Mouse (Mus musculus): ENCODE measurements at regions not wholly inside any gene's neighbourhood (a gene's known extent, or its start where the extent isn't known, plus 50 kb on each side); places are given as distances from the start of the nearest gene placed in this dataset.

DNA sequence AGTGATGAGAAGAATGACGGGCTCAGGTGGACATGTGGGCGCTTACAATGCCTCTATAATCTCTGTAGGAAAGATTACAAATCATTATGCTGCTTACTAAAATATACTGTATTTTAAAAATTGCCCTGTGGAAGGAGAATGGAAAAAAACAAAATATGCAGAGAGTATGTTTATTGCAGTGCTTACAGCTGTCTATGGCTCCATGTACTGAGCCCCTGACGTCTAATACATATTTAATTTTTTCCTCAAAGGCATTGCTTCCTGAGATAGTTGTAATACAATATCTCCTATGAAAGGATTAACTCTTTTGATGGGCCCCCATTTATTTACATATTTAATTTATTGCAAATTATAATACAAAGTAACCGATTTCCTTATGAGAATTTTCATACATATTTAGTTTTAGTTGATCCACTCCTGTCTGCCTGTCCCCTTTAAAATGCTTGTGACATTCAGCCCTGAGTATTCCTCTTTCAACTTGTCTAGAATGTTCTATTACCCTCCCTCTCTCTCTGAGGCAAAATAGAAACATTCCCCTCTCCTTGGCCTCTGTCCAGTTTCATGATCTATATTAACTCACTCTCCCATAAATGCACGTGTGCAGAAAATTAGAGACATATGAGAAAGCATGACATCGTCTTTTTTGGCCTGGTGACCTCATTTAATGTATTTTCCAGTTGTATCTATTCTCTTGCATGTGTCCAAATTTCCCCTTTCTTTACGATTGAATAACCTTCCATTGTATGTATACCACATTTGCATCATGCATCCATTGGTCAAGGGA is 273.1 kb upstream of the Mmadhc start:
- DNase-seq (ENCODE audit: inconsistent age in 2 of 2, low spot score in 1 of 2), result no peak

GRCm38 (mm10) chr2:50568777-50569501 is 272.3 kb upstream of the Mmadhc start:
- no peak for DNase-seq (ENCODE audit: inconsistent age in 2 of 2, low spot score in 1 of 2)

GRCm38 (mm10) chr2:50567542-50567941 is 270.9 kb upstream of the Mmadhc start:
- no peak for DNase-seq (ENCODE audit: inconsistent age in 2 of 2, low spot score in 1 of 2)

GRCm38 (mm10) chr2:50554031-50554430 is 257.4 kb upstream of the Mmadhc start:
- DNase-seq (ENCODE audit: inconsistent age in 2 of 2, low spot score in 1 of 2), result no peak

GRCm38 (mm10) chr2:50552437-50552836 is 255.8 kb upstream of the Mmadhc start:
- DNase-seq (ENCODE audit: inconsistent age in 2 of 2, low spot score in 1 of 2), result no peak

DNA sequence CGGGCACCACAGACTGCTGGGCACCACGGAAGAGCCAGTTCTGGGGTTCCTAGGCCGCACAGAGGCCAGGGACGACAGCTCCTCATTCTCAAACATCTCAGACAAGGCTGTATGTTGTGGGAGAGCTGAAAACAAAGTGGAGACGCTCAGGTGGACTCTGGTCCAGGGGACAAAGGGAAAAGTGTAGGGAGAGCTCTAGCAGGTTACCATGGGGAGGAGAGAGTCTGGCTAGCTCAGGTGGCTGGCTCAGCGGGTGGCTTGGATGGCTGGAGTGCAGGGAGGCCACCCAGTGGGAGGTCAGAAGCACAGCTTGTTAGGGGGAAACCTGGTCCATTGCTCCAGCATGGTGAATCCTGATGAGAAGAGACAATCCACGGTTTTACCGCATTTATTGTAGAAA is 253.3 kb upstream of the Mmadhc start:
- DNase-seq (ENCODE audit: inconsistent age in 2 of 2, low spot score in 1 of 2), result no peak

DNA sequence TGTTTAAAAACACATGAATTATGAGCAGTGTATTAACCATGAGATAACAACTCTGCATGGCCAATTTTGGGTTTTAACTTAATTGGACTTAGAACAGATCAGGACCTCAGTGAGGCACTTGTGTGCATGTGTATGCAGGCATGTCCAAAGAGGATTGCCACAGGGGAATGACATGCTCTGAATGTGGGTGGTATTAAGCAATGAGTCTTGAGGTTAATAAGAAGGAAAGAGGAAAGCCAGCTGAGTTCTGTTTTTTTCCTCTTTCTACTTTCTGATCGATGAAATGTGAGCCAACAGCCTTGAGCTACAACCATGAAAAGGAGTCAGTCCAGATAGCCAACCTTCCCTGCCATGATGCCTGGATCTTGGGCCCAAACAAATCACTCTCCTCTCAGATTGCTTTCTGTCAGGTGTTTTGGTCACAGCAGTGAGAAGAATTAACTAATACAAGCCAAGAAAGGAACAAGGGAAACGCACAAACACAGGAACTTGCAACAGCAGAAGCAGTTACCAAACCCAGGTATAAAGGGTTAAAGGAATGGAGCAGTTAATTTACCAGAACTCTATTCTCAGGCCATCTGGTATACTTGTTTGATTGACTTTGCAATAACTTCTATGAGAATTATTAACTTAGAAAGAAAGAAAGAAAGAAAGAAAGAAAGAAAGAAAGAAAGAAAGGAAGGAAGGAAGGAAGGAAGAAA is 243.3 kb upstream of the Mmadhc start:
- DNase-seq (ENCODE audit: inconsistent age in 2 of 2, low spot score in 1 of 2), result no peak

DNA sequence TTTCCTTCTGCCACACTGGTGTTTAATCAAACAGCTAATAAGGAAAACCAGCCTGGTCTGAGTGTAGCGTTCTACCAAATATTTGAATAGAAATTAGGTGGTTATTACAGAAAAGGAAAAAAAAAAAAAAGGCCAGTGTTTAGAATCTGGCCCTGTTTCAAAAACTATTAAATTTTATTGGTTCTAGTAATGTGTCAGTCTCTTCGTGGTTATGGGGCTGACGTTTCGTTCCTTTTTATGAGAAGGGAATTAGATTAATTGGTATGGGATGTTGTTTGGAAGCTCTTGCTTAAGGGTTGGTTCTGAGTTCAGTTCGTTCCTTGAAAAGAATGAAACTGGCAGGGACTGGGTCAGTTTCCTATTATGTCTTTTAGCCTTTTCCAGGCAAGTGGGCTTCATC is 241.5 kb upstream of the Mmadhc start:
- DNase-seq (ENCODE audit: inconsistent age in 2 of 2, low spot score in 1 of 2), result no peak

DNA sequence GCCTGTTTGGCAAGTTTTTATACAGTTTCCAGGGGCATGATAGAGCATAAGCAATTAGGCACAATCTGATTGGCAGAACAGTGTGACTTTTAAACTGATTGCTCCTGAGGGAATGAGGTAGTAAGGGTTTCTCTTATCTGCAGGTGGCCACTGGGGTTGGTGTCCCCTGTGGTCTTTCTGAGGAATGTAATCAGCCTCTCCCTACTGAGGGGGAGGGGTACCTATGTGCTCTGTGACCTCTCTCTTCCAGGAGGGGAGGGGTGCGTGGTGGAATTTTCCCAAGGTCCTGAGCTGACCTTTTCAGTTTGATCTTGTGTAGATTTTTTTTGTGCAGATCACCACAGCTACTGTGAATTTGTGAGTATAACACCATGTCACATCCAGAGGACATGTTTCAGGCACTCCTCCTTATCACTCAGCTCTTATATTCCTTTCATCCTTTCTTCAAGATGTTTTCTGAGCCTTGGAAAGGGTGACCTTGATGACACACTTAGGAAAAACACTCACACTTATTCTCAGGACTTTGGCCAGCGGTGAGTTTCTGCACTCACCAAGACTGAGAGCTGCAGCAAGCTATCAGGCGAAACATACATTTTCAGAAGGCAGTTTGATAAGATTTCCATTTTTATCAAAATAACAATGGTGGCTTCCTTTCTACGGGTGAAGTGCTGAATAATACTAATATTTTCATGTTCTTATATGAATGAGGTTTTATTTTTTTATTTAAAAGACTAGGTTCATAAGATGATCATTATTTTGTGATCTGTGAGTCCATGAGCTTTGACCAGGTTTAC is 238.7 kb upstream of the Mmadhc start:
- DNase-seq (ENCODE audit: inconsistent age in 2 of 2, low spot score in 1 of 2), result peak; percentile 13 to 37

GRCm38 (mm10) chr2:50533702-50534101 is 237.1 kb upstream of the Mmadhc start:
- DNase-seq (ENCODE audit: inconsistent age in 2 of 2, low spot score in 1 of 2), result no peak

- no peak for DNase-seq (ENCODE audit: inconsistent age in 2 of 2, low spot score in 1 of 2)
Measured at GRCm38 (mm10) chr2:50527425-50527824, 230.8 kb upstream of the Mmadhc start.

DNA sequence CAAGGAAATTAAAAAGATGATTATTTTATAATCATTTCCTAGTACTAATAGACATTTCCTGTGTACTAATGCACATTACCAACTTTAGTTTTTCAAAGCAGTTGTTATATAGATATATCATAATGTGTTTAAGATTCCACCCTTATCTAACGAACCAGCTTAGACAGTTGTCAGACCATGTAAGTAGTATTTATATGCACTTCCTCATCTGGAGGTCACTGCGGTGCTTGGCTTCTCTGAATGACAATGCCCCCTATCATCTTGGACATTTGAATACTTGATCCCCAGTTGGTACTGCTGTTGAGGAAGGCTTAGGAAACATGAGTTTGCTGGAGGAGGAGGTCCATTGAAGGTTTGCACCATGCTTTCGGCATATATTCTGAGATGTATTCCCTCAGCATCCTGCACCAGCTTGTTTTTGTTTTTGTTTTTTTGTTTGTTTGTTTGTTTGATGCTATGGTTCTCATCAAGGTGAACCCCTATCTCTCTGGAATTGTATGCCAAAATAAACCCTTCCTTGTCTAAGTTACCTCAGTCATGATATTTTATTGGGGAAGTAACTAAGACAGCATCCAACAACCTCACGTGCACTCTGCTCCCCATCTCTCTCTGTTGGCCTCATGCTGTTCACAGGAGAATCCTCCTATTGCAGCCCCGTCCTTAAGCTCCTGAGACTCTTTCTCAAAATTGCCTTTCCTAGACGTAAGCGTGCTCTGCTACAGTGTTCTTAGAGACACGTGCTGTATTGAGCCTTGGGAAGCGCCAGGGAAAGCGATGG is 228.4 kb upstream of the Mmadhc start:
- no peak for DNase-seq (ENCODE audit: inconsistent age in 2 of 2, low spot score in 1 of 2)

GRCm38 (mm10) chr2:50520169-50520568 is 223.6 kb upstream of the Mmadhc start:
- no peak for DNase-seq (ENCODE audit: inconsistent age in 2 of 2, low spot score in 1 of 2)

DNA sequence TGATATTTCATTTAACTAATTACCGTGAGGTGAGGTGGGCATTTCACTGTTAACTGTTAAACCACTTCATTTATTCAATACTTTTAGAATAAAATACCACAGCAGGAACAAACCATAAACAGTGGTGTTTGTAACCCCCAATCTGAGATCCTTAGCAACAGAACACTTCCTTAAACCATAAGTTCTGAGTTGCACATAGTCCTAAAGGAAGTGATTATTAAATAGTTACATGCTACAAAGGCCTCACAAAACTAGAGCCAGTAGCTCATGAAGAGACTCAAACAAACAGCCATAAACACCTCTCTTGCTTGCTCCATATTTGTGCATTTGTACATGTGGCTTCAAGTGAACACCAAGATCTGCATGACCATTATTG is 222.5 kb upstream of the Mmadhc start:
- no peak for DNase-seq (ENCODE audit: inconsistent age in 2 of 2, low spot score in 1 of 2)

DNA sequence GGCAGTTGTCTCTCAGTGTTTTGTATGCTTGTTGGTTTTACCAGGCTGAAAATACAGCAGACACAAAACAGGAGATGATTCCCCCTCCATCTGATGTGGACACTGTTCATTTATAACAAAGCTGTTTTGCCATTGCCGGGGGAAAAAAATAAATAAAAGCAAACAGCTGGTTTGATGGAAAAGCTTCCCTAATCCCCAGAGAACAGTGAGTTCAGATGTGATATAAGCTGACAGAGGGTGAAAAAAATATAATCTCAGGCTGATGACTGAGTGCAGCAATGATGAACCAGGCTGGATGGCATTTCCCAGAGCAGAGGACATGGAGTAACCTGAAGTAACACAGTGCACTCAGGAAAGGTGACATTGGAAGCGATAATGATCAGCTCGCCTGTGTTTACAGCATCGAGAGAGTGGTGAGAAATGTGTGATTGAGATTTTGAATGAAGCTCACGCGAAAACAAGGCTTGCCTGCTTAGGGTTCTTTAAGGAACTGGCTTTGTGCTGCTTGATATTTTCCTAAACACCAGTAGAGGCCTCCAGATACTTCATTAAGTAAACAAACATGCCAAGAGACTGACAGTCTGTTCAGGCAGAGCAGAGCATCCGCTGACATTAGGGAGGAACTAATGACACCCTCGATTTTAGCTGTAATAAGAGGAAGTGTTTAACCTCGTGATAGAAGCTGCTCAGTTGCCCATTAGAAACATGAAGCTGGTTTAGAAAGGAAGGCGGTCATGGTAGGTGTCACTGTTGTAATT is 221.9 kb upstream of the Mmadhc start:
- peak in 1 of 2 experiments; percentile 21 for DNase-seq (ENCODE audit: inconsistent age in 2 of 2, low spot score in 1 of 2)

- DNase-seq (ENCODE audit: inconsistent age in 2 of 2, low spot score in 1 of 2), result no peak
Measured at GRCm38 (mm10) chr2:50513276-50513675, 216.7 kb upstream of the Mmadhc start.

DNA sequence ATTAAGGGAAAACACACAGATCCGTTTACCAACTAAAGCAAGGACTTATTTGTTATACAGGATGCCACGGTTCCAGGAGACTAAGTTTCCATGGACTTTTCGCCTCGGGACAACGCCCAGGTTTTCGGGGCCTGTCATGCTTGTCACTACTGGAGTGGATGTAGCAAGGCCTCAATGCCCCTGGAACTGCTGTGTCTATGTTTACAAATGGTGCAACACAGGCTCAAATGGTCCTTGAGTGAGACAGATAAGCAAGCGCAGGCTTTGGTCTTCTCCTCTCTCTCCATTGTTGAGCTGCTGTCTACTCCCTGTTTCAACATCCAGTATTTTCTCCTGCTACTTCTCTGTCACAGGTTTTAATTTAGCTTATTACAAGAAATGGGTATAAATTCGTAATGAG is 202.1 kb upstream of the Mmadhc start:
- no peak for DNase-seq (ENCODE audit: inconsistent age in 2 of 2, low spot score in 1 of 2)

- no peak for DNase-seq (ENCODE audit: inconsistent age in 2 of 2, low spot score in 1 of 2)
Measured at GRCm38 (mm10) chr2:50496057-50496433, 199.4 kb upstream of the Mmadhc start.

GRCm38 (mm10) chr2:50495141-50496056 is 198.8 kb upstream of the Mmadhc start:
- DNase-seq (ENCODE audit: inconsistent age in 2 of 2, low spot score in 1 of 2), result no peak

Data from adrenal gland, adult (tissue).